Mouse (Mus musculus): ENCODE measurements at regions not wholly inside any gene's neighbourhood (a gene's known extent, or its start where the extent isn't known, plus 50 kb on each side); places are given as distances from the start of the nearest gene placed in this dataset.
"Not testable (repeated sequence)": the region's sequence is repeated elsewhere in the genome, so short reads cannot be mapped to it uniquely, and the experiment has no call there.

DNA sequence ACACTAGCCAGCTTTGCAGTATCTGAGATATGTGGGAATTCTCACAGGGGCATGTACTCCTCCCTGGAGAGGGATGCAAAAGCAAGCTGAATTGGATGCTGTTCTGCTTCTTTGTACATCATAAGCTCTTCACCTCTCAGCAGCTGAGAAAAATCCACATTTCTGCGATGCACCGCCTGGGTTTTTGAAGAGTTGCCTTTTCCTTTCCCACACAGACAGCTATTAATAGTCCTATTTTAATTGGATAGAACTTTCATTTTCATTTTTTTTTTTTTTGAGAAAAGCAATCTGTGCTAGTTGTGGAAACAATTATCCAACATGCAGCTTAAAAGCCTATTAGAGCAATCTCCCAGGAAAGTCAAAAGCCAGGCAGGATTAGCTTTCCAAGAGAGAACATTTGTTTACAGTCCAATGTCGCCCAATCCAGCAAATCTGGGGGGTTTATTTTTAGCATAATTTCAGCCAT is 105.2 kb upstream of the Gucy1a1 start:
- Histone ChIP-seq H3K4me2 (ENCODE audit: low read depth, low read length, poor library complexity, severe bottlenecking) (0 out of 2 replicates have a peak overlapping the region, but pooled peaks have one; percentile 9), H3K9ac (replicated peaks; ENCODE audit: low read length, poor library complexity, severe bottlenecking) (no peak overlapping the region), H3K36me3 (ENCODE audit: insufficient read depth, low read length) (no peaks in the 10 kb centered on the region), H3K4me1 (ENCODE audit: insufficient read depth, low read length) (peaks cover 9% of the 10 kb centered on the region; the same call in 1 of the 2 replicates), H3K27ac (ENCODE audit: low read depth, low read length) (peak overlapping the region; percentile 63), H3K4me3 (ENCODE audit: low read depth, low read length) (no peak overlapping the region), H3K9me3 (ENCODE audit: low read length) (no peaks in the 10 kb centered on the region), H3K27me3 (ENCODE audit: insufficient read depth, low read length) (no peaks in the 10 kb centered on the region)
- ATAC-seq (ENCODE audit: low FRiP score): 0 out of 2 replicates have a peak, but pooled peaks have one; percentile 31
- no peak for TF ChIP-seq CTCF (IDR thresholded peaks at IDR 0.05)
- 25% methylated on average over 3 of the region's 3 CpGs for WGBS
- peak; percentile 43 for DNase-seq (ENCODE audit: low spot score)

DNA sequence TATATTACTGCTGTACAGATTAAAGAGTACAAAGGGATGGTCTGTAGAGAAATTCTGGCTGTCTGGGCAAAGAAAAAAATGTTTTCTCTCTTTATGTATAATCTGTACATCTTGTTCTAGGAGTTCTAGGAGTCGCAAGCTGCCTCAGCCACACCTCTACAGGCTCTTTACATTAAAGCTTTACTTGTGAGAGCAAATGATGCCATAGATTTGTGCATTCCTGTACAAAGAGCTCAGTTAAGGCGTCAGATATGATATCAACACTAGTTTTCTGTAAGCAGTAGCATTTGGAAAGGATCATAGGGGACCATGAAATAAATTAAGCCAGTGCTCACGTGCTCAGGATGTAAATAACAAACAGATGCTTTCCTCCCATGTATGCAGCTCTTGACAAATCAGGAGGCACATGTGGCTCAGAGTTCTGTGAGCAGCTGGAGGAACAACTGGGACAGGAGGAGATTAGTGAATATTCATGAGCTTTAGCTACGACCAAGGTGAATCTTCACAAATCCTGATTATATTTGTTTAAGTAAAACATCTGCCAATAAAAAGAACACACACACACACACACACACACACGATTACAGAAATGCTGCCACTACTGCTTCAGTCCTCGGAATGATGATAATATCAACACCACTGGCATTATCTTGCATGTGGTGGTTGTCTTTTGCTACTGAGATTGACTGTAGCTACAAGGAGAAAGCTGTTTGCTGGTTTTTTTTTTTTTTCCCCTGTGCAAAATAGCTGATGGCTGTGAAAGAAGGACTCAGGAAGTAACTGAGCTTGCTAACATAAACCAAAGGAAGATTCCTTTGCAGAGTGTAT is 104.6 kb upstream of the Gucy1a1 start:
- H3K4me2 ChIP-seq (ENCODE audit: low read depth, low read length, poor library complexity, severe bottlenecking): 0 out of 2 replicates have a peak overlapping the region, but pooled peaks have one; percentile 9
- peaks cover 9% of the 10 kb centered on the region; the same call in 1 of the 2 replicates for H3K4me1 ChIP-seq (ENCODE audit: insufficient read depth, low read length)

DNA sequence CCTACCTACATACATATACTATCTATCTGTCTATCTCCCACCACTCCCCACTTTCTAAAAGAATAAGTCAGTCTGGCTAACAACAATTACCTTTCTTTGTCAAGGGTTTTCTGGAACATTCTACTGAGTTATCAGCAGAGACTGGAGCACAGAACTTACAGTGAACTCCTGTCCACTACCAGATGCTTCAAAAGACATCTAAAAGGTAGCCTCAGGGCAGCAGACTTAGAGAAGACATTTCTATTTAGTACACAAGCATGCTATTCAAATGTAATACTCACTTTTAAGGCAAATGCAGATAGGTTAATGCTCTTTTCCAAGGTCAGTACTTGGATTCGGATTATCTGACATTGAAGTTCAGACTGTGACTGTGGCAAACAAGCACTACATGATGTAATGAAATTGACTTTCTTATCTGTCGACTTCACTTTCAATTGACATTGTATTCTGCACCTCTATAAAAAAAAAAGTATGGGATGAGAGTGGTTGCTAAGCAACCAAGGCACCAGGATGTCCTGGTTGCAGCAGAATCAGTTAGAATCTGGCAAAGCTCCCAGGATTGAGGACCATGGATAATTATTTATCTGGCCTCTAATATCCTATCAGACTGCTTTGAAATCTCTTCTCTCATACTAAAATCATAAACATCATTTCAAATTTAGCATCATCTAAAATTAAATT is 90.9 kb upstream of the Gucy1a1 start:
- Histone ChIP-seq H3K4me3 (ENCODE audit: low read depth, low read length) (no peak overlapping the region), H3K4me1 (ENCODE audit: insufficient read depth, low read length) (peaks cover 7% of the 10 kb centered on the region; the same call in 1 of the 2 replicates), H3K4me2 (ENCODE audit: low read depth, low read length, poor library complexity, severe bottlenecking) (no peak overlapping the region), H3K36me3 (ENCODE audit: insufficient read depth, low read length) (no peaks in the 10 kb centered on the region), H3K9me3 (ENCODE audit: low read length) (no peaks in the 10 kb centered on the region), H3K27ac (ENCODE audit: low read depth, low read length) (peak overlapping the region; percentile 43; the same call in 1 of the 2 replicates), H3K27me3 (ENCODE audit: insufficient read depth, low read length) (no peaks in the 10 kb centered on the region), H3K9ac (replicated peaks; ENCODE audit: low read length, poor library complexity, severe bottlenecking) (no peak overlapping the region)
- TF ChIP-seq CTCF (IDR thresholded peaks at IDR 0.05): no peak
- ATAC-seq (ENCODE audit: low FRiP score): peak; percentile 52
- WGBS: 18% methylated on average over 2 of the region's 2 CpGs
- DNase-seq (ENCODE audit: low spot score): peak; percentile 89

More for the DNA sequence above, 104.6 kb upstream of the Gucy1a1 start:
- Histone ChIP-seq H3K36me3 (ENCODE audit: insufficient read depth, low read length) (no peaks in the 10 kb centered on the region), H3K9ac (replicated peaks; ENCODE audit: low read length, poor library complexity, severe bottlenecking) (no peak overlapping the region), H3K4me3 (ENCODE audit: low read depth, low read length) (no peak overlapping the region), H3K9me3 (ENCODE audit: low read length) (no peaks in the 10 kb centered on the region), H3K27me3 (ENCODE audit: insufficient read depth, low read length) (no peaks in the 10 kb centered on the region), H3K27ac (ENCODE audit: low read depth, low read length) (peak overlapping the region; percentile 63)
- TF ChIP-seq CTCF (IDR thresholded peaks at IDR 0.05): no peak
- peak; percentile 68 for ATAC-seq (ENCODE audit: low FRiP score)
- 32% methylated on average over 6 of the region's 6 CpGs for WGBS
- DNase-seq (ENCODE audit: low spot score): peak; percentile 49

DNA sequence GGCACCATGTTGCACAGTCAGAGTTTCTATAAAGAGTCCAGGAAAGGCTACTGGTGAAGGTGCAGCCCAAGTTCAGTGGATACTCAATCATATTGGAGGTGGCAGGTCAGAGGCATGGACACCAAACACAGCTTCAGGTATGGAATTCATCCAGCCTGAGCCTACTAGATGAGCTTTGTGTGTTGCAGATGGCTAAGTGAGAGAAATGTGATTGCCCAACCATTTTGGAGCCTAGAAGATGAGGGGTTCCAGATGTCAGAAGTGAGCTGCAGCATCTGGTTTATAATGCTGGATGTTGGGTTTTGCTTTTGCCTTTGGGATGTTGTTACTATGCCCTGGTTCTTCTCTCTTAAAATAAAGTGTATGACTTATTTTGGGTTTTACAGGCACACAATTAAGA is 88.7 kb upstream of the Gucy1a1 start:
- ATAC-seq (ENCODE audit: low FRiP score): no peak
- no peak for TF ChIP-seq CTCF (IDR thresholded peaks at IDR 0.05)
- Histone ChIP-seq H3K9ac (replicated peaks; ENCODE audit: low read length, poor library complexity, severe bottlenecking) (no peak overlapping the region), H3K36me3 (ENCODE audit: insufficient read depth, low read length) (no peaks in the 10 kb centered on the region), H3K9me3 (ENCODE audit: low read length) (no peaks in the 10 kb centered on the region), H3K27ac (ENCODE audit: low read depth, low read length) (no peak overlapping the region), H3K4me3 (ENCODE audit: low read depth, low read length) (no peak overlapping the region), H3K4me1 (ENCODE audit: insufficient read depth, low read length) (peaks cover 7% of the 10 kb centered on the region; the same call in 1 of the 2 replicates), H3K4me2 (ENCODE audit: low read depth, low read length, poor library complexity, severe bottlenecking) (no peak overlapping the region), H3K27me3 (ENCODE audit: insufficient read depth, low read length) (no peaks in the 10 kb centered on the region)
- no peak for DNase-seq (ENCODE audit: low spot score)

DNA sequence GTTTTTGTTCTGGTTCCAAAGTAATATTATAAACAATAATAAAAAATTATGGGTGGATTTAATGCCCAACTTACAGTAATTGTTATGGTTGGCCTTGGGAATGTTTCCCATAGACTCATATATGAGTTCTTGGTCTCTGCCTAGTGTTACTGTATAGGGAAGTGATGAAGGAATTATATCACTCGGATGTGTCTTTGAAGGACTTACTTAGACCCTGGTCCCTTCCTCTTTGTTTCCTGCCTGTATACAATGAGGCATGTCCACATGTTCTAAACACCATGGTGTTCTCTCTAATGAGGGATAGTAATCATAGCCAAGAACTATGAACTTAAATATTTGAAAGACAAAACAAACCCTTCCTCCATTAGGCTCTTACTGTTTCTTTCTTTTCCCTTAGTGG is 77.8 kb upstream of the Gucy1a1 start:
- no peak overlapping the region for H3K4me2 ChIP-seq (ENCODE audit: low read depth, low read length, poor library complexity, severe bottlenecking)
- no peak for ATAC-seq (ENCODE audit: low FRiP score)
- H3K4me1 ChIP-seq (ENCODE audit: insufficient read depth, low read length): no peaks in the 10 kb centered on the region
- H3K9ac ChIP-seq (replicated peaks; ENCODE audit: low read length, poor library complexity, severe bottlenecking): no peak overlapping the region
- H3K27ac ChIP-seq (ENCODE audit: low read depth, low read length): no peak overlapping the region
- H3K27me3 ChIP-seq (ENCODE audit: insufficient read depth, low read length): no peaks in the 10 kb centered on the region
- no peak for DNase-seq (ENCODE audit: low spot score)
- TF ChIP-seq CTCF (IDR thresholded peaks at IDR 0.05): no peak
- H3K36me3 ChIP-seq (ENCODE audit: insufficient read depth, low read length): no peaks in the 10 kb centered on the region
- no peaks in the 10 kb centered on the region for H3K9me3 ChIP-seq (ENCODE audit: low read length)
- 84% methylated on average over 1 of the region's 1 CpGs for WGBS
- H3K4me3 ChIP-seq (ENCODE audit: low read depth, low read length): no peak overlapping the region

DNA sequence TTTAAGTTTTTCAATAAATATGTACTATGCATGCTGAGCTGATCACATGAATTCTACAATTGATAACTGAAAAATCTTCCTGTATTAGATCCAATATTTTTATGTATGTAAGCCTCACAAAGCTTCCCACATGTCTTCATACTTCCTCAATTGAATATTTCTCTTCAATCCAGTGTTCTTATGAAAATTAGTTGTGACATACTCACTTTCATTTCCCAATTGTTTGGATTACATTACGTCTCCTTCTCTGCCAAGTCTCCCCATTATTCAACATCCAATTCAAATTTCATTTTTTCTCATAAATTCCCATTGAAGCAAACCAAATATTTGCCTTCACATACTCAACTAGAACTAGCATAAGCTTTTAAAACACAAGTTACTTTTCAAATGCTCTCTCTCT is 76.3 kb upstream of the Gucy1a1 start:
- no peak overlapping the region for H3K27ac ChIP-seq (ENCODE audit: low read depth, low read length)
- DNase-seq (ENCODE audit: low spot score): no peak

DNA sequence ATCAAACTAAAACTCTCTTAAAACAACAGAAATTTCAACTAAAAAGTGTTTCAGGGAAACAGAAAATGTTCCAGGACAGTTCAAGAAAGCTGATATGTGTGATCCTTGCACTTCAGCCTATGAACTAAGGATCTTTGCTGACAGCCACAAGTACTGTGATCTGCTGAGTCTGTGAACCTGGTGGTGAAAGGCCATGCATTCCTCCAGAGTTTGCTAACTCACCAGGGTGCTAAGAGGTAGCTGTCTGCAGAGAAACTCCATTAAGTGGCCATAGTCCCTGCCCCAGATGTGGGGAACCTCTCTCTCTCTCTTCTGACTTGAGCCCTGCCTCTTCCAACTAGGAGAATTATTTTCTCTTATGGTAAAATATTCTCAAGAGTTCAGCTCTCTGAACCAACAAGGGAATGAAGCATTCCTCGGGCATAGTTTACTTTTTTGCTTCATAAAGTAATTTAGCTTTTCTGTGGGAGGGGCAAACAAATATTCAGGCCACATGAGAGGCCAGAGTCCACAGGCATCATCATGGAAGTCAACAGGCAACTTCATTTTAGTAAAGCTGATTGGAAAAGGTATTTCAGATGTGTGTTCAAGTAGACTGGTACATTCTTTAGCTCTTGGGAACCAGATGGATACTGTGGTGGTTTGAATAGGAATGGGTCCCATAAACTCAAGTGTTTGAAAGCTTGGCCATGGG is 73.8 kb upstream of the Gucy1a1 start:
- not testable (repeated sequence) for H3K4me3 ChIP-seq (ENCODE audit: low read depth, low read length); H3K9ac ChIP-seq (replicated peaks; ENCODE audit: low read length, poor library complexity, severe bottlenecking); DNase-seq (ENCODE audit: low spot score); H3K9me3 ChIP-seq (ENCODE audit: low read length); ATAC-seq (ENCODE audit: low FRiP score); H3K27me3 ChIP-seq (ENCODE audit: insufficient read depth, low read length); H3K36me3 ChIP-seq (ENCODE audit: insufficient read depth, low read length); H3K27ac ChIP-seq (ENCODE audit: low read depth, low read length); H3K4me1 ChIP-seq (ENCODE audit: insufficient read depth, low read length); H3K4me2 ChIP-seq (ENCODE audit: low read depth, low read length, poor library complexity, severe bottlenecking)
- 70% methylated on average over 1 of the region's 1 CpGs for WGBS

More for the DNA sequence above, 76.3 kb upstream of the Gucy1a1 start:
- no peak for TF ChIP-seq CTCF (IDR thresholded peaks at IDR 0.05)
- Histone ChIP-seq H3K4me1 (ENCODE audit: insufficient read depth, low read length) (no peaks in the 10 kb centered on the region), H3K9me3 (ENCODE audit: low read length) (no peaks in the 10 kb centered on the region), H3K27me3 (ENCODE audit: insufficient read depth, low read length) (no peaks in the 10 kb centered on the region), H3K4me3 (ENCODE audit: low read depth, low read length) (no peak overlapping the region), H3K36me3 (ENCODE audit: insufficient read depth, low read length) (no peaks in the 10 kb centered on the region), H3K4me2 (ENCODE audit: low read depth, low read length, poor library complexity, severe bottlenecking) (no peak overlapping the region), H3K9ac (replicated peaks; ENCODE audit: low read length, poor library complexity, severe bottlenecking) (no peak overlapping the region)
- 84% methylated on average over 1 of the region's 1 CpGs for WGBS
- ATAC-seq (ENCODE audit: low FRiP score): no peak

All from midbrain, postnatal 0 days (tissue).